Mouse (Mus musculus): ENCODE data around the gene Gab2.

DNA sequence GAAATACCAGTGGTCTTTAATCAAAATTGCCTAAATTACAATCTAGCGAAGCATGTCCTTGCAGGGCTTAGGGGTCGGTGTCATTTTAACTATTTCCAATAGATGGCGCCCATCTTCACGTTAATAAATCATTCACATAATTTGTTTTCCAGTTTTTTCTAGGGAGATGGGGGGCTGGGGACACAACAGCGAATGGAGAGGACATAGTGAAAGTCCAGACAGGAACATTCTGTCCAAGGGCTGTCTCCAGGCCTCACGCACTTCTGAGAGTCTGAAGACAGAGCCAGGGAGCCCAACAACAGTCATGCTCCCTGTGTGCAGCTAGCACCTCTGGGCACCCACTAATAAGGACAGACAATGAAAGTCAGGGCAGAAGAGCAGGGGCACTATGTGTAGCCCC, 2.2 kb upstream of the Gab2 start:
- TF ChIP-seq HCFC1 (IDR thresholded peaks at IDR 0.05; ENCODE audit: borderline replicate concordance, insufficient read depth, low read length) (no peak), CHD2 (IDR thresholded peaks at IDR 0.05; ENCODE audit: low read depth, low read length) (no peak), ZC3H11A (IDR thresholded peaks at IDR 0.05; ENCODE audit: borderline replicate concordance, low read depth, low read length) (no peak)

Data from ES-E14 (cell line).